Mouse (Mus musculus) CD8-positive naive resting alpha-beta T cell, adult 2 months (primary cell): ENCODE results near the gene Klhdc8a.

Source experiments
- DNase-seq, 2 experiments: peaks; one replicate each; pipeline ENCODE4 v3.0.0; 2022; ENCODE audit warnings: low read depth in 2 of 2, low spot score in 2 of 2

Gene Klhdc8a

DNA sequence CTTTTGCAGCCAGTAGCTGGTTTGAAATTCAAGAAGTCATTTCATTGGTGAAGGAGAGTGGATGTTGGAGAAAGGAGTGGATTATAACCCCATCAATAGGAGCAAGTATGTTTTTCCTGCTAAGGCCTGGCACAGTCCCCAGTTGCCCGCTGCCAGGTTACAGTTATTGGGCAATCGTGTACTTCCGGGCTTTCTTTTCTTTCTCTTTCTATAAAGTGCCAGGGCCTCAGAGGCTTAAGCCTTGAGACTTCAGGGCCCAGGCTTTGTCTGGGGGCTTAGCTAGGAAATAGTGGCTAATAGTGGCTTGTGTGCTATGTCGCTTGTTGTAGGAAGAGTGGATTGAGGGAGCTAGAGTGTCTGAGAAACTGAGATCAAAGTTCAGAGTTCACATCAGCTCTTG lies 19.0 kb downstream of the Klhdc8a start:
- no peak for DNase-seq

GRCm38 (mm10) chr1:132317894-132318863 lies 19.8 kb downstream of the Klhdc8a start:
- no peak for DNase-seq

DNA sequence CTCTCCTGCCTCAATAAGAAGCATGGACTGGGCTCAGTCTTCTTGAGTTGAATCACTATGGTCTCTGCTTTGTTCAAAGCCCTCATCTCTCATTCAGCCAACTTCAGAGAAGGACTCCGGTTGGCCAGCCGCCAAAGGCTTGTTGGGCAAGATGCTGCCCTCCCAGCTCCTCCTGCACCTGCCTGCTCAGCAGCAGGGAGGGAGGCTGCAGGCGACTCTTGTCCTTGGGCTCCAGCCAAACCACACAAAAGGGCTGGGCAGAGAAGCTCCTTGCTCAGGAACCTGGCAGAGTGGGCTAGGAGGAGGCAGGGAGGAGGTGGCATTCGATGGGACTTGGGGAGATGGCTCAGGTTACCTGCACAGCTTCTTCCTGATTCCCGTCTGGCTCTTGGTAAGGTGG lies 20.8 kb downstream of the Klhdc8a start:
- no peak for DNase-seq

DNA sequence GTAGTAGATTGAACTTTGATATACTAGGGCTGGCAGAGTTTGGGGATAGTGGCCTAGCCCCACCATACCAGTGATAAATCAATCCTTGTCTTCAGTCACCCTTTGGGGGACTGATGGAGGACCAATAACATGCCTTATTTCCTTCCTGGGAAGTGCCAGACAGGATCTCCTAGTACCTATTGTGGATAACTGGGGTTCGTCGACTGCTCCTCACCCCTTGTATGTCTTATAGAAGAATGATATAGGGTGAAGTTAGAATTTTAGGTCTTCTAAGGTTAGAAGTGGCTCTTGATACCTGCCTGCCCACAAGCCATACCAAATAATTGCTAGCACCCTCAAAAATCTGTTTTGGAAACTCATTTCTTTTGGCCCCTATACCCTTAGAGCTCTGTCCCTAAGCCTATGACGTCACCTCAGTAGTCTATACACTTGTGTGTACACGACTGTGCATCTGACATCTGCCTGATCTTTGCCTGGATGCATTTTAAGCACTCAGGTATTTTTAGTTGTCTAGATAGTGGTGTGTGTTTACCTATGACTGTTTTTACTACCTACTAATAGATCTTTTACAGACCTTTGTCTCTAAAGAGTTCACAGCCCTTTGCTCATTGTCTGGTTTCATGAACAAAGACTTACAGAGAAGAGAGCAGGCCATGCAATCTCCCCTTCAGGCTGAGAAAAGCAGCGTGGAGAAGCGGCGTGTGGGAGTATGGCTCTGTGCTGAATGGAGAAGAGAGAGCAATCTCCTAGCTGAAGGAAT lies 23.6 kb downstream of the Klhdc8a start:
- no peak for DNase-seq

DNA sequence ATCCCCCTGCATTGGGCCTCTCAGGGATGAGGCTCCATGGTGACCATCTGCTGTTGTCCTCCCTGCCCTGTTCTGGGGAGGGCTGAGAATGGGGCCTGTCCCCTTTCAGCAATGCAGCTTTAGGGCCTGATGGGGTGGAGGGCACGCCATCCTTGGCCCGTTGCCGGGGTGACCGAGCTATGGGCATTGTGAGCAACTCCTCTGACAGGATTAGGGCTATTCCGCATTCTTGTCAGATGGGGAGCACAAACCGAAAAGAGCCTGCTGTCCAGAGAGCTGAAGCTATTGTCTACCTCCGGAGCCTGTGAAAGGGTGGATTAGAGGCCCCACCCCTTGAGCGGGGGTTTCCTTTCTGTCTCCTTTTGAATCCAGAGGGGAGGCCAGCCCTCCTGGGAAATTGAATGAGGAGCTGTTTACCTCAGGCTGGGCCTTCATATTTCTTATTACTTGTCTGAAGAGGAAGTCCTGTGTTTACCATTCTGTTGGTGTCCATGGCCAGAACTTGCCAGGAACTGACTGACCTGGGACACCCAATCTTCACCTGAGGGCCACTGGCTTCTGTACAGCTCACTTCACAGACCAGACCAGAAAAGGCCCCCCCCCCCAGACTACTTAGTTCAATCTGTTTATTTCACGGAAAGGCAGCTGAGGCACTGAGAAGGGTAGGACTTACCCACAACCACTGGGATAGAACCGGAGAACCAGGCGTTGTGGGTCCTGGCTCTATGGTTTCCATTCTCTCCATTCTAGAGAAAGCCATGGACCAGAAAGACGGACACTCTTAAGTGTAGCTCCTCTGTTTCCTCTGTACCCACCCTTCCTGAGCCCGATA lies 24.5 kb downstream of the Klhdc8a start:
- DNase-seq = no peak

DNA sequence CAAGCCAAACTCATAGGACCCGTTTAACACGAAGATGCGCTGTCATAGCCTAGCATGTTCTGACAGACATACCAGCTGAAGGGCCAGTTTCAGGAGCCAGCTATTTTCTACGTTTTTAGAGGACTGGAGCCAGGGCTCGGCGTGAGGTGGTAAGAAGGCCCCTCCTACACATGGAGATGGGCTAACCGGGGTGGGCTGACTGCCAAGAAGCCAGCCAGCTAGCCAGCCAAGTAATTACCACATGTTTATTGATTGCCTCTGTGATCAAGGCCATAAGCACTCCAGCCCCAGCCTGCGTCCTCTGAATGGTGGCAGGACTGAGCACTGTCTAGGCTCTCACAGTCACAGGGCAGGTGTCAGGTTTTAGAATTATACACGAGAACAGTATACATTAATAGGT lies 28.4 kb downstream of the Klhdc8a start:
- DNase-seq = no peak

DNA sequence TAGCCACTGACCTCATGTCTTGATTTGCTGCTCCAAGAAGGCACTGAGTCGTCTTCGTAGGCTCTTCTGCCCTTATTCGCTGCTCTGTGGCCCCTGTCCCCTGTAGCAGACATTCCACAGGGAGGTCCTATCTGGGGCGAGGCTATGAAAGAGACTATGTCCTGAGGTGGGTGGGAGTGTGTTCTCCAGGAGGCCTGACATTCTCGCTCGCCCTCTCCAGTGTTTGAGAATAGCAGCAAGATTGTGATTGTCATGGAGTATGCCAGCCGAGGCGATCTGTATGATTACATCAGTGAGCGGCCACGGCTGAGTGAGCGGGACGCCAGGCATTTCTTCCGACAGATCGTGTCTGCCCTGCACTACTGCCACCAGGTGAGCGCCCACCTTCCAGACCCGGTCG lies 29.1 kb downstream of the Klhdc8a start:
- no peak for DNase-seq

- DNase-seq = no peak
Measured at GRCm38 (mm10) chr1:132328565-132328964, 30.1 kb downstream of the Klhdc8a start.

DNA sequence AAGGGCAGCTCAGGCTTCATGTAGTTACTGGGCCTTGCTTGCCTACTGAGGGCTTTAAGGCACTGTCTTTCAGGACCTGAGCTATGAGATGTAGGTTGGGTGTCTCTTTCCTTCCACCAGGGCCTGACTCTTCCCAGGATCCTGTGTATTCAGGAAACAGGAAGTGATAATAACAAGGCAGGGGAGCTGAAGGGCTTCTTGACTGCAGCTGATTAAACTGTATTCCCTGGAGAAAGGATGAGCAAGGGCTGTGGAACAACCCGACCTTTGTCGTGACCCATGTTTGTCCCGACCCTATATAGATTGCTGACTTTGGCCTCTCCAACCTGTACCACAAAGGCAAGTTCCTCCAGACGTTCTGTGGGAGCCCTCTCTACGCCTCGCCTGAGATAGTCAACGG lies 31.2 kb downstream of the Klhdc8a start:
- no peak for DNase-seq

- no peak for DNase-seq
Measured at GRCm38 (mm10) chr1:132330397-132330796, 32.0 kb downstream of the Klhdc8a start.

DNA sequence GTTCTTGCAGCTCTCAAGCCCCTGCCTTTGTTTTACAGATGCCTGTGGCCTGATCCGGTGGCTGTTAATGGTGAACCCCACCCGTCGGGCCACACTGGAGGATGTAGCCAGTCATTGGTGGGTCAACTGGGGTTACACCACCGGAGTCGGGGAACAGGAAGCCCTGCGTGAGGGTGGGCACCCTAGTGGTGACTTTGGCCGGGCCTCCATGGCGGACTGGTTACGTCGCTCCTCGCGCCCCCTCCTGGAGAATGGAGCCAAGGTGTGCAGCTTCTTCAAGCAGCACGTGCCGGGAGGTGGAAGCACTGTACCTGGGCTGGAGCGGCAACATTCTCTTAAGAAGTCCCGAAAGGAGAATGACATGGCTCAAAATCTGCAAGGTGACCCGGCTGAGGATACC lies 32.9 kb downstream of the Klhdc8a start:
- DNase-seq = no peak

GRCm38 (mm10) chr1:132333201-132333600 lies 34.8 kb downstream of the Klhdc8a start:
- no peak for DNase-seq

DNA sequence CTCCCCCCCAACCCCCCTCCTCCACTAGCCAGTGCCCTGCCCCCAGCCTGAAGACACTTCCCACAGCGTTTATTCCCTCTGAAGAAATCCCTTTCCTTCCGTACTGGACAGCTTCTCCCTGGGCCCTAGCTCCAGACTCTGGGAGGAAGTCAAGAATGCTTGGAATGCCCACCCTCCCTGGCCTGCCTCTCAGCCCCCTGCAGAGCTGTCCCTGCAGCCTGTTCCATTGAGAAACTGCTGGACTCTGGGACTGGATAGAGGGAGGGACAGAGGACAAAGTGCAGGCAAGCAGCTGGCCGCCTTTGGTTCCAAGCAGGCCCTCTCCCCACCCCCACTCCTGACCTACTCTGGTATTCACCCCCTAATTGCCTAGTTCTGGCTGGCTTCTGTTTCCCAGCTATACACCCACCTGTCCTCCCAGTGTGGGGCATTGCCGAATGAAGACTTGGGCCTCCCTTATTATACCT lies 35.3 kb downstream of the Klhdc8a start:
- no peak for DNase-seq

- no peak for DNase-seq
Measured at GRCm38 (mm10) chr1:132334178-132334801, 35.9 kb downstream of the Klhdc8a start.

- DNase-seq = no peak
Measured at GRCm38 (mm10) chr1:132335378-132335965, 37.0 kb downstream of the Klhdc8a start.

- peak in 1 of 2 experiments; percentile 16 for DNase-seq
Measured at GRCm38 (mm10) chr1:132336921-132337320, 38.5 kb downstream of the Klhdc8a start.

GRCm38 (mm10) chr1:132338027-132338660 lies 39.7 kb downstream of the Klhdc8a start:
- no peak for DNase-seq

DNA sequence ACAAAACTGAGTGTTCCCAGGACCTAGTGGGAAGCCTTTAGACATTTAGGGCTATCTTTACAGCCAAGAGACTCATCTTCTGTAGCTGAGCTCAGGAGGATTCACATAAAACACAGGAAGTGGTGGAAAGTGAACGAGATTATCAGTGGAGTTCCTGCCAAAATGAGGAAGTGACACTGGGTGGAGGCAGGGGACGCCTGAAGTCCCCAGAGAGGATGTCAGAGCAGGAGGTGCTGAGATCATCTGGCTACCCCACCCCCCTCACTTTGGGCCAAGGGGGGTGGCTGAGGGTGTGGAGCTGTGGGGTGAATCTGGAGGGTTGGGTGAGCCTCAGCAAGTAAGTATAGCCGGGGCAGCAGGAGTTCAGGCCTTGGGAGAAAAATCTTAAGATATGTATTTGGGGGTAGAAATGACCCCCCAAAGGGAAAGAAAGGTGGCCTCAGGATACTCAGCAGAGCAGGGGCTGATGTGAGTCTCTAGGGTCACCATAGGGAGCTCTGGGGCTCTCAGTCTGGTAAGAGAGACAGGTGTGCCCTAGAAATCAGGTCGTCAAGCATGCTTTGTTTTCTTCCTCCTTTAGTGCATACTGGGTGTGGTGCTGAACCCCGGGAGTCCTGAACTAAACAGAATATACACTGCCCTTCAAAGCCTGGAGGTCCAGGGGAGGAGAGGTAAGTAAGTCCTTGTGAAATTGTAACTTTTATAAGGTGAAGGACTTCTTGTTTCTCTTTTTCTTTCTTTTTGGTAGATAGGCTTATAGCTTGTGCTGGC lies 43.5 kb downstream of the Klhdc8a start:
- peak; percentile 57 to 71 for DNase-seq

DNA sequence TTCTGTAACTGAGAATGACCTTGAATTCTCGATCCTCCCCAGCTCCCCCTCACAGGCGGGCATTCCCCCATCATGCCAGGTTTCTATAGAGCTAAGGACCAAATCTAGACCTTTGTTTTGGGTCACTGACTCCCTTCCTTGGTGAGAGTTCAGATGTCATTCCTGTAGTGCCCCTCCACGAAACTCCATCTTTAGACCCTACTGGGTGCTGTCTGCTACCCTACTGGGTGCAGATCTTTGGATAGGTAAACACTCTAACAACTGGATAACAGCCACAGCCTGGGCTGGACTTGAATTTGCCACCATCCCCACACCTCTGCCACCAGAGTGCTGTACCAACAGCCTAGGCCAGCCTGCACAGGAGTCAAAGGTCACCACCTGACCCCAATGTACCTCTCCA lies 44.1 kb downstream of the Klhdc8a start:
- no peak for DNase-seq
